Mouse (Mus musculus): ENCODE results near the gene Cts6. TPM values are rescaled to one million over a fixed set of nuclear protein-coding genes. Genes with fewer than 3 reads are reported as not detected.
A peak's percentile ranks its signal among the peaks of the same experiment; 100 is the strongest.
"Not testable (repeated sequence)": the region's sequence is repeated elsewhere in the genome, so short reads cannot be mapped to it uniquely, and the experiment has no call there.

The Cts6 gene
- total RNA-seq (2021), result not detected
- long read RNA-seq, experiment 1, result 0 reads
- long read RNA-seq, experiment 2, result 0 reads

DNA sequence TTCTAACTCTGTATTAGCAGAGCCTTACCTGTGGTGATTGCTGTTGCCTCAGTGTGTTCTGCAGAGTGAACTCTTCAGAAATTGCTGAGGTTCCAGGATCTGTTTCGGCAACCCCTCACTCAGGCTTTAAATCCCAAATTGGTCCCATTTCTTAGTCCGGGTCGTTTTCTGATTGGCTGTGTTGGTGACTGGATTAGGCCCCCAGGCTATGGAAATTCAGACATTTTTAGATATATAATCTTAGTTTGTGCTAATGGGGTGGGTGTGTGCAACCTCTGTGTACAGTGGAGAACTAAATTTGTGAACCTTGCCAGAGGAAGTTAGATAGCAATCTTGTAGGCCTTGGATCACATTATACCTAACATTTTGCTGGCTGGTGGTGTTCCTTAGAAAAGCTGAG, at the start of gene Cts6:
Gene Cts6, minus strand, starts transcription at position 101 of the 400 bp plus-strand sequence.
- no peak for DNase-seq (ENCODE audit: low spot score in 2 of 2)

- peak; percentile 22 to 50 for DNase-seq (ENCODE audit: low spot score in 2 of 2)
Observed at GRCm38 (mm10) chr13:61241076-61241947, 38.1 kb upstream of the Cts6 start.

- not testable (repeated sequence) for DNase-seq (ENCODE audit: low spot score in 2 of 2)
Observed at GRCm38 (mm10) chr13:61185151-61185933, 17.9 kb downstream of the Cts6 start.

DNA sequence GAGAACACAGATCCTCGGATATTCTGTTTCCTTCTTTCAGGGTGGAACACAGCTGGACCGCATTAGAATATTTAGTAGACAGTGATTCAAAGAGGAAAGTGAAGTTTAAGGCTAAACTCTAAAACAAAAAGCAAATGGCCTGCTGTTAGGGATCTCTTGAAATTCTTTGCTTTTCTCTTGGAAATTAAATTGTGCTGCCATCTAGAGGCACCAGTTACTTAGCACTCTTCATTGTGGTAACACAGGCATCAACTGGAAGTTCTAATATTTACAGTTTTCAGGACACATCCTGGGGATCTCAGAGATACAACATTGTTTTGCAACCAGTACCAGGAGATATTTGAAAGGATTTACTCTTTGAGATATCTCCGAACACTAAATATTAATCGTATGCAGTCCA, 38.6 kb downstream of the Cts6 start:
- DNase-seq (ENCODE audit: low spot score in 2 of 2), result no peak

GRCm38 (mm10) chr13:61164156-61164555, 39.1 kb downstream of the Cts6 start, which contains the start of gene Ctsr:
Gene Ctsr (minus strand): TSS chr13:61164256.
- DNase-seq (ENCODE audit: low spot score in 2 of 2), result no peak

Other genes with a start within 250 kb of the Cts6 start
- under 1 TPM in 1 of 2 experiments, not detected in 1; 0.27 TPM for gene Ctsj, start 197.5 kb downstream of the Cts6 start, total RNA-seq (2021)
- gene Ctsq, start 162.8 kb downstream of the Cts6 start, total RNA-seq (2021), result not detected
- gene Ctsr, start 39.2 kb downstream of the Cts6 start, total RNA-seq (2021), result not detected
- not detected for gene Cts8, start 51.9 kb upstream of the Cts6 start, total RNA-seq (2021)
- not detected for gene Gm49398, start 85.4 kb upstream of the Cts6 start, total RNA-seq (2021)
- not detected for gene Cts7, start 154.8 kb upstream of the Cts6 start, total RNA-seq (2021)

All from adrenal gland, adult 18-20 months (tissue).